Mouse (Mus musculus) spleen, postnatal 14 days (tissue): ENCODE measurements around the gene Pnrc2.

Source experiments
- DNase-seq, 2 experiments: peaks; one replicate each; pipeline ENCODE4 v3.0.0; 2021 to 2022; ENCODE audit warnings: low spot score in 2 of 2

Pnrc2 gene

GRCm38 (mm10) chr4:135870227-135871023 is 3.2 kb downstream of the Pnrc2 start:
- DNase-seq, result no peak

GRCm38 (mm10) chr4:135868996-135869395 is 4.7 kb downstream of the Pnrc2 start:
- no peak for DNase-seq

- DNase-seq, result no peak
These were observed 16.0 kb downstream of the Pnrc2 start for GRCm38 (mm10) chr4:135857597-135858186.

- DNase-seq, result peak in 1 of 2 experiments; percentile 39
These were observed 17.2 kb downstream of the Pnrc2 start for GRCm38 (mm10) chr4:135856223-135857091.

- peak; percentile 88 to 92 for DNase-seq
These were observed 18.0 kb downstream of the Pnrc2 start, which contains the start of gene Srsf10 for GRCm38 (mm10) chr4:135855536-135856222. Srsf10 (plus strand) TSS chr4:135855747.

- no peak for DNase-seq
These were observed 18.6 kb downstream of the Pnrc2 start for GRCm38 (mm10) chr4:135855080-135855479.

GRCm38 (mm10) chr4:135854630-135855029 is 19.0 kb downstream of the Pnrc2 start:
- no peak for DNase-seq

- no peak for DNase-seq
These were observed 19.6 kb downstream of the Pnrc2 start for GRCm38 (mm10) chr4:135853987-135854546.

- no peak for DNase-seq
These were observed 21.7 kb downstream of the Pnrc2 start for GRCm38 (mm10) chr4:135851942-135852341.

GRCm38 (mm10) chr4:135850411-135851095 is 23.1 kb downstream of the Pnrc2 start:
- DNase-seq, result no peak

GRCm38 (mm10) chr4:135847581-135847980 is 26.1 kb downstream of the Pnrc2 start:
- no peak for DNase-seq

GRCm38 (mm10) chr4:135844400-135844799 is 29.2 kb downstream of the Pnrc2 start:
- DNase-seq, result no peak

GRCm38 (mm10) chr4:135839293-135840011 is 34.2 kb downstream of the Pnrc2 start:
- DNase-seq, result no peak

GRCm38 (mm10) chr4:135838925-135839292 is 34.7 kb downstream of the Pnrc2 start:
- DNase-seq, result no peak

GRCm38 (mm10) chr4:135834124-135834717 is 39.4 kb downstream of the Pnrc2 start:
- DNase-seq, result no peak

- DNase-seq, result no peak
These were observed 40.1 kb downstream of the Pnrc2 start for GRCm38 (mm10) chr4:135833301-135834123.

GRCm38 (mm10) chr4:135832070-135832469 is 41.6 kb downstream of the Pnrc2 start:
- DNase-seq, result no peak

- DNase-seq, result no peak
These were observed 45.2 kb downstream of the Pnrc2 start for GRCm38 (mm10) chr4:135828491-135828890.

GRCm38 (mm10) chr4:135824254-135824653 is 49.4 kb downstream of the Pnrc2 start:
- no peak for DNase-seq
